Mouse (Mus musculus) T-helper 2 cell (primary cell): ENCODE measurements around the gene Tspear.

Experiments used
- in situ Hi-C: fragments of 300-600 bp; cut with MboI, MseI; formaldehyde crosslinking; loops from one replicate; pipeline ENCODE4 v1.15.1; 2025; ENCODE audit warnings: high pct_unique_total_duplicates

Gene Tspear

DNA sequence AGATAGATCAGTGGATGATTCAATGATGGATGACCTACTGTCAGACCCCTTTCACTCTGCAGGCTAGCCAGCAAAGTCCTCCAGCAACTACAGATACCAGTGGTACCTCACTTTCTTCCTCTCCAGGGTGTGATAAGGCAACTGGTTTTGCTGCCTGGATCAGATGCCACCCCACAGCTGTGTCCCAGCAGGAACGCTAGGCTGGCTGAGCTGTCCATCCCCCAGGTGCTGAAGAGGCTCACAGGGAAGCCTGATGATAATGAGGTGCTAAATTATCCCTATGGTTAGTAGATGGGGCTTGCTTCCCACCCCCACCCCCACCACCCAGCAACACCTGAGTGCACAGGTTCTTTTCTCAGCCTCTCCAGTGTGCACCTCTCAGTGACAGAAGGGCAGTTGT lies 181.2 kb downstream of the Tspear start:
- in situ Hi-C loops = no loop called here

DNA sequence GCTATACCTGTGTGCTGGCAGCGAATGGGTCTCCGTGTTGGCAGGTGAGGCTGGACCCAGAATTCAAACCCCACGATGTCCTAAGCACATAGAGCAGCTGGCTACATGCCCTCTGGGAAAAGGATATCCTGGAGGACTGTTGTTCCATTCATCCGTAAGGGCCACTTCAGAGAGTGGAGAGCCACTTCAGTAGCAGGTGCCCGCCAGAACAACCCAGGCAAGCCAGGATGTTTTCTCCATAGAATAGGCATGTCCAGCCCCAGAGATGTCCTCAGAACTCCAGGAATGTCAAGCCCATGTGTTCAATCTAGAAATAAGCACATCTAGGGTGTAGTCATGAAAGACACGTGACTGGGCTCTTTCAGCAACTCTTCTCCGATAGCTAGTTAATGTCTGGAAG lies 183.3 kb downstream of the Tspear start:
- in situ Hi-C loops = no loop called here

DNA sequence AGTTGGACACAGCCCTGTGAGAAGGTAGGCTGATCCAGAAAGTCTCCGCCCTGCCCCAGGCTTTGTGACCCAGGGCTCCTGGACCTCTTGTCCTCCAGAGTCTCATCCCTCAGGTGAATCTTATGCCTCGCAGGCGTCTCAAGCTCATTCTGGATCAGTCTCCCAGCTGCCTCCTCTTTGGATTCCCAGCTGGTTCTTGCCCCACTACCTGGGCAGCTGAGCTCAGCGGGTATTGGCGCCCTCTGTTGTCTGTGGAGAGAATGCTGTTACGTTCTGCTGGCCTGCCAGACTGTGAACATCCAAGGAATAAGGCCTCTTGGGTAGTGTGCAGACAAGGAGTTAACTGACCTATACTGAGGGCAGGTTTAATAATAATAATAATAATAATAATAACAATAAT lies 192.6 kb downstream of the Tspear start:
- in situ Hi-C loops = no loop called here

DNA sequence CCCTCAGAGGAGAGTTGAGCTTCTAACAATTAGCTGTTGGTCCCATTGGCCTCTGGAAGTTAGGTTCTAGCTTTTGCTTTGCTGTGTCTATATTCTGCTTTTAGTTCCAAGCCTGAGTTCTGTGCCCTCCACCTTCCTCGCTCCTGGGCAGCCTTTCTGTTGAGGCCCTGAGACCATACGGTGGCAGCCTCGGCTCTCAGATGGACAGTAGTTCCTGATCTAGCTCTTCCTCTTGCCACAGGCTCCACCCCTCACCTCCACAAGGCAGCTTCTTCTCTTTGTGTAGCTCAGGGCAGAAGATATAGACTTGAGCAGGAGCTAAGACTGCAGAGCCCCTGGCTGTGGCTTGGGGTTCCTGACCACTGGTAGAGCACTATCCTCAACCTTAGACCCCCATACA lies 193.9 kb downstream of the Tspear start:
- in situ Hi-C loops = no loop called here

DNA sequence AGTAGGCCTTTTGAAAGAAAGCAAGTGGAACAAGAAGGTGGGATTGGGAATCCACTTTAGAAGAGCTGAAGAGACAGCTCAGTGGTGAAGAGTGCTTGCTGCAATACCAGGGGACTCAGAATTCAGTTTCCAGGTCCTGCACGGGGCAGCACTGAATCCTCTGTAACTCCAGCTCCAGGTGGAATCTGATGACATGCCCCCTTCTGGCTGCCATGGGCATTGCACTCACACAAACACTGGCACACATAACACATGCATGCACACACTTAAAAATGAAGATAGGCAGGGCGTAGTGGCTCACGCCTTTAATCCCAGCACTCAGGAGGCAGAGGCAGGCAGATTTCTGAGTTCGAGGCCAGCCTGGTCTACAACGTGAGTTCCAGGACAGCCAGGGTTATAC lies 196.2 kb downstream of the Tspear start:
- in situ Hi-C loops = no loop called here

DNA sequence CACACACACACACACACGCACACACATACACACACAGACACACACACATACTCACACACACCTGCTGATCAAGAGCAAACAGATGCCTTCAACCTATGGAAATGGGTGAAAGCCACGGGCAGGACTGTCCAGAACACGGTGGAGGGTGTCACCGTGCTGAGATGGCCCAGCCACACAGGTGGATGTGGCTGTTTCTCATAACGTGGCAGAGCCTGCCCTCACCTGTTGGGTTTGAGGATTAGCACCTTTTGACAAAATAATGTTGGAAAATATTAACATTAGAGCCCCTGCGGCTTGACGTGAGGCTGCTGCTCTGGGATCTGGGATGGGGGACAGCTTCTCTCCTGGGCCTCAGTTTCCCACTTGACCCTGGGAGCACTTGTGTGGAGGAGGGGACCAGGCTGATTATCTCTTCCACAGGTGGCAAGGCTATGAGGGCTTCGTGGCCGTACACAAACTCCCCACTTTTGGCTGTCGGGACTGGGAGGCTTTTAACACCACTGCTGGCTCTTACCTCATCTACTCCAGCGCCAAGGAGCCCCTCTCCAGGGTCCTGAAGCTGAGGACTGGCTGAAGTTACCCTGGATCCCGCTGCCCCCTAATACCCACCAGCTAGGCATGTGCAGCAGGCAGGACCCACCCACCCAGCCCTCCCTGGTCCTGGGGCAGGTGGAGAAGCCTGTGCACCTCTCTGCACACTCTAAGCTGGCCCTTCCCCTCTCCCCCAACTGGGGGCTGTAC lies 199.8 kb downstream of the Tspear start:
- in situ Hi-C loops = no loop called here

DNA sequence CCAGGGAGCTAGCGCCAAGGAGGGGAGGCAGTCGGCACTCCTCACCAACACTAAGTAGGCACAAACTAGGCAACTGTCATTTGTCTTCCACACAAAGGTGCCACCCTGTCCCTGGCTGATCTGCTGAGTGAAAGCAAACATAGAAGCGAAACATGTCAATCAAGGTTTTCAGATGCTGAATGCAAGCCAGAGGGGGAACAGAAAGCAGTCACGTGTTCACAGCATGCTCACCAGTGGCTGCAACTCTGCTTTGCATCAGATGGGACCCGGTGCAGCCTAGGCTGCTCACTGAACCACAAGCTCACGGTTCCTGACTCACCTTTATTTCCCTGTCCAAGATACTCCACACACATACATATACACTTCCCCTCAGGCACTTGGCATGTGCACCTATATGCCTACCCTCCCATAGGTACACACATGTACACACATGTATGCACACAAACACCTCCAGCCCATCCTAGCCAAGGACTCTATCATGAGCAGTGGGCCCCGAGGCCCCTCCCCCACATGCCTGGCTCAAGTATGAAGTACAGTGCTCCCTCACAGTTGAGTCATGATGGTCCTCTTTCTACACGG lies 204.7 kb downstream of the Tspear start:
- in situ Hi-C loops = no loop called here

DNA sequence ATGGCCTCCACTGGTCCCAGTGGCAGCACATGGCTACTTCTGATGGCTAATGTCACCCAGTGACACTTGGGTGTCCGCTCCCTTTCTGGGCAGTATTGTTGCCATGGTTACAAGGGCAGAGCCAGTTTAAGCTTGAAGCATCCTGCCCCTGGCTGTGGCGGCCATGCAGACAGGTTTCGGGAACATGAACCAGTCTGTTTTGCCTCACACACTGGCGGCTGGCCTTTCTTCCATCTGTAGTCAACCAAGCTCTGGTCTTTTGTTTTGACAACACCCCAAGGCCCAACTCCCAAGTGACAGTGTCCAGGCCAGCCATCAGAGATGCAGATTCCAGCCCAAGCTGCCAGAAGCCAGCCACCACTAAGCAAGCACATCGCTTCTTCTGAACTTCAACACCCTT lies 209.2 kb downstream of the Tspear start:
- in situ Hi-C loops = no loop called here

DNA sequence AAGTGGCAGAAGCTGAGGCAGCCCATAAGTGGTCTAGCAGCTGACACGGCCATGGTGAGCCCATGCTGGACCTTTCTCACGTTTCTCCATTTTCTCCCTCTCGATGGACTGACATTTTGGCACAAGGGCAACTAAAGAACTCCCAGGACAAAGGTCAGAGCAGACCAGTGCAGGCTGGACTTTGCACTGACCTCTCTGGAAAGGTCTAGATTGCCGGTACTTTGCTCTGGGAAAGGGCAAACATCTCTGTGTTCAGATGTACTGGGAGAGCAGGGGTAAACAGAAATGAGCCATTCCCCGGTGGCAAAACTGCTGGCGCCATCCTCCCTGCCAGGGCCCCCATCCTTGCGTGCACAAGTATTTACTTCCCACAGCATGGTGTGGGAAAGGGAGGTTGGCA lies 213.8 kb downstream of the Tspear start:
- in situ Hi-C loops = no loop called here

DNA sequence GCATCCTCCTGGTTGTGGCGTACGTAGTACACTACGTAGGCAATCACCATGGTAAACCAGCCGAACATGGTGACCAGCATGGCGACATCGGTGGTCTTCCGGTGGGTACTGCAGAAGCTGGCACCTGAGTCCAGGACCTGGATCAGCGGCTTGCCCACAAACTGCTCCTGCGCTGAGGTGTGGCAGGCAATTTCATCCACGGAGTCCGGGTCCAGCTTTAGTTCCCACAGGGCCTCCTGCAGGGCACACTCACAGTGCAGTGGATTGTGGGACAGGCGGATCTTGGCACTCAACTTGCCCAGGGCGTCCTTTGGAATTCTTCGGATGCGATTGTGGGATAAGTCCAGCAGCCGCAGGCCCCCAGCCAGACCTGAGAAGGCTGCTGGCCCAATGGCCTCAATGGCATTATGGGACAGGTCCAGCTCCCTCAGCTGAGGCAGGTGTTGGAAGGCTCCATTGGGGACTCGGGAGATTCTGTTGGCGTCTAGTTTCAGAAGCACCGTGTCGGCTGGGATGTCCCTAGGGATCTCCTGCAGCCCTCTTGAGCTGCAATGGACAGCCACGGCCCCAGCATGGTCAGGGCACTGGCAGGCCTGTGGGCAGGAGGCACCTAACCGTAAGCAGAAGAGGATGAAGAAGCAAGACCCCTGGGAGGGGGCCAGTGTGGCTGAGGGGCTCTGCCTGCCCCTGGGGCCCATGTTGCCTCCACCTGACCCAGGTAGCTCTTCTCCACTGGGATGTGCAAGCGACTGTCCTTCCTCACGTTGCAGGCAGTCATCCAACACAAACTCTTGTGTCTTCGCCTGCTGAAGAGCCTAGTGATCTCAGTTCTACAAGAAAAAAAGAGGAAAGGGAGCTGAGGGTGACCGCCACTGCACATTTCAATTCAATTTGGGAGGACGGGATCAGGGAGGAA lies 214.8 kb downstream of the Tspear start:
- in situ Hi-C loops = no loop called here

DNA sequence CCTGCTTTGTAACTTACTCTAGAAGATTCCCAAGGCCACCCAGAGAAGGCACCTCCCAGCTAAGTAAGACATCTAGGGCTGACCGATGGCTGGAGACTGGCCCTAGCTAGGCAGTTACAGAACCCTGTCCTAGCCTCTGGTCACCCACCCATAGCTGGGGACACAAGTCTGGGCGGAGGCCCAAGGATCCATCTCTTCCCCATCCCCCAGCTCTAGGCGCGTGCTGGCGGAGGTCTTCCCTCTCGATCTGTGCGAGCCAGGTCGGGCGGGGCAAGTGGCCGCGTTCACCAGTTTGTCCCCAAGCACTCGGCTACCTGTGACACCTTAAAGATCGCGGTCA lies 215.5 kb downstream of the Tspear start:
- in situ Hi-C loops = no loop called here

DNA sequence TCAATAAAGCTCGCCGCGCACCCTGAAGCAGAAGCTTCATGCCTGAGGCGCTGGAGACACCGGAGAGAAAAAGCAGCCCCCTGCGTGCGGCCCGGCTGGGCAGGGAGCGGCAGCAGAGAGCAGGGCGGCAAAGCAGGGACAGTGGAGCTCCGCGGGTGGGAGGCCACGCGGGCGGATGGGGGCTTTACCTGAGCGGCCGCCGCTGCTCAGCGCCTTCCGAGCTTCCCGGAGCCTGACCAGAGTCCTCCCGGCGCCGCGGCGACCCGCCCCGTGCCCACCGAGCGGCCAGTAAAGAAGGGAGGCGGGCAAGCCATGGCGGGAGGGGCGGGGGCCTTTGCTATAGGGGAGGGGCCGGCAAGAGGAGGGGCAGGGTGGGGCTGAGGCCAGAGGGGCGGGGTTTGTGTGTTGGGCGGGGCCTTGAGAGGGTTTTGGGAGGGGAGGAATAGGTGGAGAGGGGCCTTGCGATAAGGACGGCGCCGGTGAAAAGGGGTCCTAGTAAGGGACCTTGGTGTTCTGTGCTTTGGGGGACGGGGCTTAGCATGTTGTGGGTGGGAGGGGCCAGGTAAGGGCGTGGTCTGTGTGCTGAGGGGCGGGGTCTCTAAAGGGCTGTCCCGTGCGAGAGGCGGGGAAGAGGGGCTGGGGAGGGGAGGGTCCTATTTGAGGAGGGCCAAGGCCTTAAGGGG lies 216.0 kb downstream of the Tspear start, which contains the start of gene Lrrc3:
TSS of gene Lrrc3 (minus strand) at position 326 of the 683 bp plus-strand sequence.
- in situ Hi-C loops = no loop called here

DNA sequence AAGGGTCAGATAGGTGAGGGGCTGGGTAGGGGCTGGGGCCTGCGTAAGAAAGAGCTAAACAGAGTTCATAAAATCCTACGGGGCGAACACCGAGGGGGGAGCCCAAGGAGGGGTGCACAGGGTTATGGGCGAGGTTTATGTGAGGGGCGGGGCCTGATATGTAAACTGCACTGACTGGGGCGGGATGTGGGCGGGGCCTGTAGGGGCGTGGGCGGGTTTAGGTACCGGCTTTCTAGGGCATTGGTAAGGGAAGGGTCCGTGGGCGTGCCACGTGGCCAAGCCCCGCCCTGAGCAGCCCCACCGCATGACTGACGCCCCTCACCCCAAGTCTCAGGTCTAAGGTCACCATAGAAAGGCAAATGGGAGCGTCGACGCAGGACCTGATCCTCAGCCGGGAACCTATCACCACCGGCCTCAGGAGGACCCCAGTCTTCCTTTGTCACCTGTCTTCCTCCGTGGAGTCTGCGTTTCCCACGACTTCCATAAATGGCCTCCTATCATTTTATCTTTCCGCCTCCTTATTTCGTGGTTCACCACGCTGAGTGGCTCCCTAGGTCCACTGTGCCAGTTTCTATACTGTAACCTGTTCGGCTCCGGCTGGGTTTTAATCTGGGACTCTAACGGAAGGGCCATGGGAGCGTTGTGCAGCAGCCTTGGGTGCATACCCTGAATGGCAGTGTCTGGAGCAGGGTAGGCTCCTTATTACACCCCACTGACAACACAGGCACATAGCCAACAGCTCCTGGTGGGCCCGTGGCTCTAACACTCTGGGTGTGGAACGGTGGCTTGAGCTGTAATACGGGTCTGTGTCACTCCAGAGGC lies 216.7 kb downstream of the Tspear start:
- in situ Hi-C loops = no loop called here

DNA sequence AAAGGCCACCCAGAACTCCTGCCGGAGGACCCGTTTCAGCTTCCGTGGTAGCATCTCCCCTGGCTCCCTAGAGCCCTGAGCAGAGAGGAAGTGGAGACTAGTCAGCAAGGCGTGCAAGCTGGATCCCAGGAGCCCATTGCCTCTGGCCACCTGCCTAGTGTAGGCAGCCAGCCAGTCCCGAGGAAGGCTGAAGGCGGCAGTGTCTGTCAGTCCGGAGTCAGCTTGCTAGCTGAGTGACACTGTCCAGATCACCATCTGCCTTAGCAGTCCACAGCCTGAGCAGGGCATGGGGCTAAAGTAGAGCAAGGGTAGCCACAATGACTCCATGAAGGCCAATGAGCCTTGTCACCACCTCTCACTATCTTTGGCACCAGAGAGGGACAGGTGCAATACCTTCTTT lies 226.2 kb downstream of the Tspear start:
- in situ Hi-C loops = no loop called here

DNA sequence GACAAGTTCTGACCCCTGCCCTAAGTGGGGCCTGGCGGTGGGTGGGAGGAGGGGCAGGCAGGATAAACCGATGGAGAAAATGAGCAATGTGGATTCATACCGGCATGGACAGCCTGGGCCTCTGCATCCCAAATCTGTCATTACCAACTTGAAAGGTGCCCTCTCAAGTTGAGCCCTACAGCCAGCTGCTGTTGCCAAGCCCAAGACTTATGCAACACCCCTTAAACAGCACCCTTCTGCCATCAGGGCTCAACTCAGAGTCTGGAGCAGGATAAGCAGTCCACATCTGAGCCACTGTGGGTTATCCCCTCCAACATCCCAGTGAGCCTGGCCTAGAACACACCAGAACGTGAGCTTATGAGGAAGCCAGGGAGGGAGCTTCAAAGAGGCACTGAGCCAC lies 226.9 kb downstream of the Tspear start:
- in situ Hi-C loops = no loop called here

DNA sequence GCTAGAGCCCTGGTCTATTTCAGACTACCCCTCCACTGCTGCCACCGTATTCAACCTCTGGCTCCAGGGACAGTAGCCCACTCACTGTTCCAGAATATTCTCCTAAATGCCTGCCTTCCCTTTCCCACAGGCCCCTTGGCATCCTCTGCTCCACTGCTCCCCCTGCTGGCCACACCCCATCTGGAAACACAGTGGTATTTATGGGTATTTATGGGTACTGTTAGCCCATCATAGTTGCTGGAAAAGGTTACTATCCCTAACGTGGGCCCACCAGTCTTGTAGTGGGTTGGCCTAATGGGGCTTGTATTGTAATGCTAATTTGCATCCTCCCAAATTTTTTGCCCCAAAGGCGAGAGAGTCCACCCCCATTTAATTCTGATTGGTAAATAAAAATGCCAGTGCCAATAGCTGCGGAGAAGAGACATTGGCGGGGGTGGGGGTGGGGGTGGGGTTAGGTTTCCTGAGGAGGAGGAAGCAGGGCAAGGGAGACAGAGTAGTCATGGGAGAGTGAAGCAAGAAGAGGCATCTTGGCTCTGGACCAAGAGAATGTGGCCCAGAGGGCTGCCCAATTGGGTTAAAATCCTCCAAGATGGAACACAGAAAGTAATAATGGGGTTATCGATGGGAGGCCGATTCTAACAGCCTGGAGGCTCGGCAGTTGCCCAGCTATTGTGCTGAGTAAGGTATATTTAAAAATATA lies 230.4 kb downstream of the Tspear start:
- in situ Hi-C loops = no loop called here

DNA sequence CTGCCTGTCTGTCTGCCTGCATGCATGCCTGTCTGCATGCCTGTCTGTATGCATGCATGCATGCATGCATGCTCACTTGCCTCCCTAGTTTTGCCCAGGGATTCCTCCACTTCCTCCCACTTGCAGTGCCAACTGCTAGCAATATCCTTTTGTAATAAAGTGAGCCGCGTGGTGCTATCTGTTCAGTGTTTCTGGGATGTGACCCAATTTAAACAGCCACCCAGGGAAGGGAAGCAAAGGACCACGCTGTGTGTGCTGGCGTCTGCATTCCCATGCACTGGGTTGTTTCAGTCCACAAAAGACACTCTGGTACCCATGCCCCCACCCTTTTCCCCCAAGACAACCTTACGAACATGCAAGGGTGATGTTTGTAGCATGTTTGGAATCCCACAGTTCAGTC lies 234.6 kb downstream of the Tspear start:
- in situ Hi-C loops = no loop called here

DNA sequence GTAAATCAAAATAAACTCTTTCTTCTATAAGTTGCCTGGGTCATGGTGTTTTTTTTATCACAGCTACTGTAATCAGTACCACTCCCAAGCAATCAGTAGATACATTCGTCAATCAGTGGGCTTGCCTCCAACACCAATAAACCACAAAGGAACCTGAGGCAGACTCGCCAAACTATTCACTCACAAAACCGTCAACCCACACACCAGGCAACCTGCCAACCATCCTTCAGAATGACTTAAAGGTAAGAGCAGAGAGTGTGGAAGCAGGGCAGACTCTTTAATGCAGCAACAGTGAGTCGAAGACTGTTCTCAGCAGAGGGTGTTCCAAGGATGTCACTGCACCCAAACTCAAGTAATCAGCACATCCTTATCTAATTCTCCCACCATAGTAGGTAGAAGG lies 236.3 kb downstream of the Tspear start:
- in situ Hi-C loops = no loop called here

DNA sequence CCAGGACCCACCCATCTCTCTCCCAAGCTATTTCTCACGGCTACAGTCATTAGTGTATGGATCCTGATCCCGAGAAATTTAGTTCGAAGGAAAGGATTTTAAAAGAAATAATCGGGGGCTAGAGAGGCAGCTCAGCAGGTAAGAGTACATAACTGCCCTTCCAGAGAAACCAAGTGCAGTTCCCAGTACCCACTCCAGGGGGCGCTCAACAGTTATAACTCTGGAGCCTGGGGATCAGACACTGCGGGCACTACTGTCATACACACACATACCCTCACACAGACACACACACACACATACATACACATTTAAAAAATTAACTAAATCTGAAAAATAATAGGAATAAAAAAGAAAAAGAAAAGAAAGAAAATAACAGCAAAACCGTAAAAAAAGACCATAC lies 239.8 kb downstream of the Tspear start:
- in situ Hi-C loops = no loop called here

DNA sequence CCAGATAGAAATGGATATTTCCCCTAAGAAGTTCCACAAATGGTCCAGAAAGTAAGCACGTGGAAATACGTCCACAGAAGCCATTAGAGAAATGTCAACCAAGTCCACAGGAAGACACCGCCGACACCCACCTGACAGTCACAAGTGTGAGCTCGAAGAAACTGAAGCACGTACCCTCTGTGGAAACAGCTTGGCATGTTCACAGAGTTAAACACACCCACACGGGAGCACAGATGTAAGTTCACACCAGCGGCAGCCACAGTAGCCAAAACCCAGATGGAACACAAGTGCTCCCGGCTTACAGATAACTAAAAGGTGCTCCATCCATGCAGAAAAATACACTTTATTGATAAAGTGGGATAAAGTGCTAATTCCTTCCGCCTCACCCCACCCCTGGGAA lies 241.0 kb downstream of the Tspear start:
- in situ Hi-C loops = no loop called here
